Mouse (Mus musculus) lung, postnatal 25 days (tissue): ENCODE measurements at regions not wholly inside any gene's neighbourhood (a gene's known extent, or its start where the extent isn't known, plus 50 kb on each side); places are given as distances from the start of the nearest gene placed in this dataset.

ENCODE experiments used
- DNase-seq: peaks from one replicate; pipeline ENCODE4 v3.0.0; 2022; ENCODE audit warnings: low spot score

- DNase-seq, result no peak
Measured at GRCm38 (mm10) chr7:92984701-92985682, 94.7 kb upstream of the Fam181b start.

GRCm38 (mm10) chr7:92985683-92986070, 94.0 kb upstream of the Fam181b start:
- no peak for DNase-seq

- DNase-seq, result no peak
Measured at GRCm38 (mm10) chr7:92998886-92999285, 80.8 kb upstream of the Fam181b start.

- peak; percentile 10 for DNase-seq
Measured at GRCm38 (mm10) chr7:93006694-93007231, 72.9 kb upstream of the Fam181b start.

- no peak for DNase-seq
Measured at GRCm38 (mm10) chr7:93007721-93008120, 71.9 kb upstream of the Fam181b start.

- no peak for DNase-seq
Measured at GRCm38 (mm10) chr7:93019390-93019789, 60.3 kb upstream of the Fam181b start.

- no peak for DNase-seq
Measured at GRCm38 (mm10) chr7:93023489-93024130, 56.1 kb upstream of the Fam181b start.

- DNase-seq, result no peak
Measured at GRCm38 (mm10) chr7:93026231-93026630, 53.4 kb upstream of the Fam181b start.
